Mouse (Mus musculus) lung, adult 2 months (tissue): ENCODE data around the gene Gm34653. TPM values are rescaled to one million over a fixed set of nuclear protein-coding genes. Genes with fewer than 3 reads are reported as not detected.

ENCODE experiments used
- DNase-seq: peaks from one replicate; pipeline ENCODE4 v3.0.0; 2022
- H3K4me1 ChIP-seq: fragments of 200-500 bp; 2 replicates; pipeline ENCODE4 v1.6.1; 2011; ENCODE audit warnings: low read length; ENCODE audit not compliant: control insufficient read depth, insufficient read depth
- H3K4me3 ChIP-seq: fragments of 200-500 bp; replicated peaks from 2 replicates; pipeline ENCODE3; 2011; ENCODE audit warnings: low read depth, mild to moderate bottlenecking, control low read depth, low read length; ENCODE audit errors: extremely low read depth
- CTCF ChIP-seq: fragments of 200-500 bp; IDR thresholded peaks from 2 replicates; pipeline ENCODE4 v1.5.1; 2011; ENCODE audit warnings: mild to moderate bottlenecking, low read length, control low read depth; ENCODE audit not compliant: insufficient read depth
- POLR2A ChIP-seq: fragments of 200-500 bp; IDR thresholded peaks from 2 replicates; pipeline ENCODE4 v1.6.1; 2011; ENCODE audit warnings: low read depth, mild to moderate bottlenecking, control low read depth, low read length, borderline replicate concordance; ENCODE audit errors: extremely low read depth
- WGBS: fragments of 180-500 bp; shearing (Covaris S2); methylation state at CpG from one replicate; pipeline ENCODE4 v1.1.7; 2018; 5-methylcytosine and 5-hydroxymethylcytosine counted together
- polyA plus RNA-seq: library from polyadenylated mRNA; depleted of rRNA; stranded (reverse); fragments of >200 nt; gene quantifications from 2 replicates; pipeline ENCODE4 v1.2.3, GENCODE M21; 2012; rRNA removed

Gene Gm34653
- polyA plus RNA-seq, 1 experiment = not detected

- Histone ChIP-seq H3K4me3 (no peak overlapping the region), H3K4me1 (no peaks in the 10 kb centered on the region)
- no peak for DNase-seq
- WGBS = 33% methylated on average over 5 of the region's 5 CpGs
- TF ChIP-seq CTCF (no peak), POLR2A (no peak)
Measured at GRCm38 (mm10) chr2:34883190-34883589, 50.4 kb downstream of the Gm34653 start.

GRCm38 (mm10) chr2:34884186-34884585 lies 51.4 kb downstream of the Gm34653 start:
- TF ChIP-seq CTCF (no peak), POLR2A (no peak)
- Histone ChIP-seq H3K4me3 (no peak overlapping the region), H3K4me1 (no peaks in the 10 kb centered on the region)
- 55% methylated on average over 2 of the region's 2 CpGs for WGBS
- no peak for DNase-seq

Other genes starting within 250 kb of the Gm34653 start
- 16.7 and 20.3 TPM in 2 replicates for gene Gapvd1, start 77.8 kb upstream of the Gm34653 start, polyA plus RNA-seq
- 463 and 672 TPM in 2 replicates for gene Hspa5, start 61.0 kb upstream of the Gm34653 start, polyA plus RNA-seq
- 18.8 and 24.4 TPM in 2 replicates for gene Rabepk, start 33.1 kb upstream of the Gm34653 start, polyA plus RNA-seq
- gene Fbxw2, start 6.7 kb upstream of the Gm34653 start, polyA plus RNA-seq = 46.0 and 59.3 TPM in 2 replicates
- gene Cutal, start 41.4 kb downstream of the Gm34653 start, polyA plus RNA-seq = 30.6 and 30.8 TPM in 2 replicates
- 7.8 and 11.7 TPM in 2 replicates for gene Psmd5, start 42.0 kb downstream of the Gm34653 start, polyA plus RNA-seq
- 1.1 and 1.5 TPM in 2 replicates for gene Phf19, start 81.0 kb downstream of the Gm34653 start, polyA plus RNA-seq
- 52.3 and 59.6 TPM in 2 replicates for gene Traf1, start 128.8 kb downstream of the Gm34653 start, polyA plus RNA-seq
- gene Hc, start 228.4 kb downstream of the Gm34653 start, polyA plus RNA-seq = 106 and 168 TPM in 2 replicates